ENCODE assay signal across 9 mouse cellular contexts in the genomic region with DNA sequence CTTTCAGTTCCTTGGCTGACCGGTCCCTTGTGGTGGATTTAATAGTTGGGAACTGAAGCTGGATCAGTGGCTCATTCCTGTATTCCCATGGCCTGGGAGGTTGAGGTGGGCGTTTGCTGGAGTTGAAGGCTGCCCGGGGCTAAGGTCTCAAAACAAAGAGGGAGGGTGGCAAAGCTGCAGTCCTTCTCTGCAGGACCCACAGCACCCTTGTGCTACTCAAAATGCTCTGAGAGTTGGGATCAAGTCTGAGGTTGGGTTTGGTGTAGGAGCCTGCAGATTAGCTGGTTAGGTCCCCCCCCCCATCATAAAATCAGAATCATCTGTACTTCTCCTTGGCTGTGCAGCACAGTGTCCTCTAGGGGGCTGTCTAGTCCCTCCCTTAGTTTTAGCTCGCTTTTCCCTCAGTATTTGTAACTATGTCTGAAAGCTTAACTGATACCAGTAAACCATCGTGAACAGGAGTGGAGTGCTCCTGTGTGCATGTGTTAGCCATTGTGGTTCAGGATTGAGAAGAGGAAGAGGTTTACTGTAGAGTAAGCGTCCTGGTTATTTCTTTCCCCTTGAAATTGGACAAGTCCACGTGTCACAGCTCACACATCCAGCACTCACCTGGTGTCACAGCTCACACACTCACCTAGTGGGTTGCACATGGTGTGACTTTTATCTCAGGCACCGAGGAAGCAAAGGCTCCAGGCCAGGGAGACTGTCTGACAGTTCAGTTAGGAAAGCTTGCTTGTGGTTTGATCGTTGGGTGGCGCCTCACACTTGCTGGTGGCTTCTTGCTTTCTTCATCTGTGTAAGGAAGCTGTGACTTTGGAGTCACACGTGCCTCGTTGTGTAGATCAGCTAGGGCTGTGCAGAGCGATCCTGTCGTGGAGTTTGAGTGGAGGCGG. TPM values are rescaled to one million over a fixed set of nuclear protein-coding genes. Genes with fewer than 3 reads are reported as not detected.
A peak's percentile ranks its signal among the peaks of the same experiment; 100 is the strongest.
DNase-seq lines count a peak whose midpoint lies in the region; ATAC-seq and TF ChIP-seq lines count a peak whose summit lies in the region.
"Had no signal": no experiment of that assay in that cellular context is flagged by ENCODE, and none has a peak within 500 bp of the region (broad histone marks: within the 10 kb centered on the region; RNA-seq: fewer than 3 reads in every experiment).

No protein-coding gene starts in this region.

- intact Hi-C loops in gastrocnemius, adult 2 months (cut with DNase I): no loop called here

- TF ChIP-seq CTCF in gastrocnemius, adult 2 months (IDR thresholded peaks at IDR 0.05): peak; percentile 47
- TF ChIP-seq CTCF in liver, embryonic 14.5 days (IDR thresholded peaks at IDR 0.05; ENCODE audit: low read depth): peak; percentile 57

- ATAC-seq in embryonic facial prominence, embryonic 14.5 days (ENCODE audit: low read depth): no peak
- no peak for ATAC-seq in liver, embryonic 14.5 days (ENCODE audit: insufficient read depth)
- no peak for ATAC-seq in frontal cortex, adult (ENCODE audit: low TSS enrichment)

- H3K36me3 ChIP-seq in embryonic facial prominence, embryonic 14.5 days (ENCODE audit: control insufficient read depth, insufficient read depth, low read length): peaks cover 82% of the 10 kb centered on the region
- H3K36me3 ChIP-seq in liver, embryonic 14.5 days (replicated peaks; ENCODE audit: control insufficient read depth, insufficient read depth, low read depth): peaks cover 78% of the 10 kb centered on the region

- 77% methylated on average over 15 of the region's 15 CpGs for WGBS in embryonic facial prominence, embryonic 14.5 days
- 71% methylated on average over 15 of the region's 15 CpGs for WGBS in liver, embryonic 14.5 days (ENCODE audit: insufficient replicate concordance)

- H3K4me1 ChIP-seq in embryonic facial prominence, embryonic 14.5 days (ENCODE audit: control insufficient read depth, insufficient read depth, low read length): peaks cover 15% of the 10 kb centered on the region
- H3K4me1 ChIP-seq in liver, embryonic 14.5 days (replicated peaks; ENCODE audit: control insufficient read depth in 2 of 2, insufficient read depth in 2 of 2, low read length in 1 of 2): peaks cover 13 to 22% of the 10 kb centered on the region in 2 experiments

- 0 out of 2 replicates have a peak overlapping the region, but pooled peaks have one; percentile 6 for H3K9ac ChIP-seq in embryonic facial prominence, embryonic 14.5 days (ENCODE audit: low read depth, low read length)
- H3K9ac ChIP-seq in liver, embryonic 14.5 days (replicated peaks): no peak overlapping the region

- no peaks in the 10 kb centered on the region for H3K9me3 ChIP-seq in embryonic facial prominence, embryonic 14.5 days (ENCODE audit: control insufficient read depth, low read length)
- H3K9me3 ChIP-seq in liver, embryonic 14.5 days (ENCODE audit: control insufficient read depth, low read length): no peaks in the 10 kb centered on the region

- no peak for TF ChIP-seq EP300 in liver, embryonic 14.5 days (IDR thresholded peaks at IDR 0.05; ENCODE audit: low read depth)

- no peak overlapping the region for H3K4me2 ChIP-seq in embryonic facial prominence, embryonic 14.5 days (ENCODE audit: low read depth, low read length)
- H3K4me2 ChIP-seq in liver, embryonic 14.5 days (ENCODE audit: low read depth): no peak overlapping the region

- H3K27ac ChIP-seq in gastrocnemius, adult 2 months: 0 out of 2 replicates have a peak overlapping the region, but pooled peaks have one; percentile 13
- no peak overlapping the region for H3K27ac ChIP-seq in embryonic facial prominence, embryonic 14.5 days (replicated peaks; ENCODE audit: low read depth, low read length)
- no peak overlapping the region for H3K27ac ChIP-seq in liver, embryonic 14.5 days

- H3K4me3 ChIP-seq in gastrocnemius, adult 2 months: no peak overlapping the region
- no peak overlapping the region for H3K4me3 ChIP-seq in embryonic facial prominence, embryonic 14.5 days (ENCODE audit: low read depth, low read length)
- H3K4me3 ChIP-seq in liver, embryonic 14.5 days (ENCODE audit: insufficient read depth in 1 of 2, low read depth in 2 of 2, low read length in 2 of 2): no peak overlapping the region

- DNase-seq in gastrocnemius, adult 2 months: no peak
- DNase-seq in gastrocnemius, adult 8-10 months (ENCODE audit: low spot score in 2 of 2): no peak
- peak; percentile 43 for DNase-seq in A20 (ENCODE audit: low read depth, low spot score)
- DNase-seq in embryonic facial prominence, embryonic 14.5 days (ENCODE audit: low spot score): peak; percentile 54
- no peak for DNase-seq in liver, embryonic 14.5 days (ENCODE audit: low read depth in 3 of 3, low spot score in 3 of 3)
- no peak for DNase-seq in urinary bladder, postnatal 10 days (ENCODE audit: low spot score)
- DNase-seq in cerebellum, adult 8-10 months: no peak

- no peaks in the 10 kb centered on the region for H3K27me3 ChIP-seq in embryonic facial prominence, embryonic 14.5 days (replicated peaks; ENCODE audit: control insufficient read depth, insufficient read depth, low read length)
- H3K27me3 ChIP-seq in liver, embryonic 14.5 days (ENCODE audit: control insufficient read depth, insufficient read depth, low read length): no peaks in the 10 kb centered on the region

RNA-seq across cellular contexts. Expression of gene Ddx39b, which starts 4.4 kb away (rescaled TPM):
- 10 to 100 TPM; 83.8 to 94.7 TPM for total RNA-seq in gastrocnemius, adult 2 months (2021)
- 10 to 100 TPM; 77.1 to 93.9 (median 81.7) TPM for total RNA-seq in gastrocnemius, adult 8-10 months (2022)
- 347 and 431 TPM in 2 replicates for polyA plus RNA-seq in embryonic facial prominence, embryonic 14.5 days (2014; fragmentation: Nextera tagmentation; extraction: Ambion mirVana)
- 161 and 199 TPM in 2 replicates for polyA plus RNA-seq in liver, embryonic 14.5 days (2012; rRNA removed)
- polyA plus RNA-seq in liver, embryonic 14.5 days (2014; fragmentation: Nextera tagmentation; extraction: Ambion mirVana): 127 and 143 TPM in 2 replicates

RNA-seq across cellular contexts. Expression of gene Nfkbil1, which starts 10.4 kb away (rescaled TPM):
- 1 to 10 TPM; 7.0 to 7.8 TPM for total RNA-seq in gastrocnemius, adult 2 months (2021)
- 1 to 10 TPM; 6.3 to 8.6 (median 8.0) TPM for total RNA-seq in gastrocnemius, adult 8-10 months (2022)
- 3.3 and 4.8 TPM in 2 replicates for polyA plus RNA-seq in embryonic facial prominence, embryonic 14.5 days (2014; fragmentation: Nextera tagmentation; extraction: Ambion mirVana)
- 3.6 and 4.2 TPM in 2 replicates for polyA plus RNA-seq in liver, embryonic 14.5 days (2012; rRNA removed)
- 1.1 and 1.3 TPM in 2 replicates for polyA plus RNA-seq in liver, embryonic 14.5 days (2014; fragmentation: Nextera tagmentation; extraction: Ambion mirVana)

RNA-seq across cellular contexts. Expression of gene Atp6v1g2, which starts 12.5 kb away (rescaled TPM):
- 1 to 10 TPM; 1.9 to 2.0 TPM for total RNA-seq in gastrocnemius, adult 2 months (2021)
- 1 to 10 TPM; 1.3 to 2.3 (median 1.9) TPM for total RNA-seq in gastrocnemius, adult 8-10 months (2022)
- 5.1 and 5.2 TPM in 2 replicates for polyA plus RNA-seq in embryonic facial prominence, embryonic 14.5 days (2014; fragmentation: Nextera tagmentation; extraction: Ambion mirVana)
- polyA plus RNA-seq in liver, embryonic 14.5 days (2012; rRNA removed): 1.8 and 1.9 TPM in 2 replicates
- polyA plus RNA-seq in liver, embryonic 14.5 days (2014; fragmentation: Nextera tagmentation; extraction: Ambion mirVana): 0.76 and 0.97 TPM in 2 replicates

RNA-seq across cellular contexts. Expression of gene H2-D1, which starts 16.6 kb away (rescaled TPM):
- total RNA-seq in gastrocnemius, adult 2 months (2021): 10 to 100 TPM; 30.4 to 38.5 TPM
- total RNA-seq in gastrocnemius, adult 8-10 months (2022): 10 to 100 TPM; 31.3 to 52.9 (median 41.7) TPM
- polyA plus RNA-seq in embryonic facial prominence, embryonic 14.5 days (2014; fragmentation: Nextera tagmentation; extraction: Ambion mirVana): 46.9 and 51.7 TPM in 2 replicates
- polyA plus RNA-seq in liver, embryonic 14.5 days (2012; rRNA removed): 29.2 and 37.1 TPM in 2 replicates
- polyA plus RNA-seq in liver, embryonic 14.5 days (2014; fragmentation: Nextera tagmentation; extraction: Ambion mirVana): 55.6 and 57.2 TPM in 2 replicates

RNA-seq across cellular contexts. Expression of gene Gm16181, which starts 25.3 kb away (rescaled TPM):
- not detected for total RNA-seq in gastrocnemius, adult 2 months (2021)
- total RNA-seq in gastrocnemius, adult 8-10 months (2022): not detected
- 0.47 TPM in 1 of 2 replicates, not detected in the other for polyA plus RNA-seq in embryonic facial prominence, embryonic 14.5 days (2014; fragmentation: Nextera tagmentation; extraction: Ambion mirVana)
- 0.19 and 0.21 TPM in 2 replicates for polyA plus RNA-seq in liver, embryonic 14.5 days (2012; rRNA removed)
- polyA plus RNA-seq in liver, embryonic 14.5 days (2014; fragmentation: Nextera tagmentation; extraction: Ambion mirVana): not detected in 2 replicates
- polyA plus RNA-seq: testis, adult 2 months had no signal

Comparison
In these comparisons a context has a peak if more than half of its experiments do, and no peak if none do; other contexts are left out.
1. DNase-seq: peak in A20 (single experiment) and embryonic facial prominence, embryonic 14.5 days (single experiment); none in gastrocnemius, adult 2 months (single experiment), gastrocnemius, adult 8-10 months (0 of 2), liver, embryonic 14.5 days (0 of 3), urinary bladder, postnatal 10 days (single experiment) and cerebellum, adult 8-10 months (single experiment).